Mouse (Mus musculus) mature B cell (primary cell): ENCODE results near the gene Art3.

Experiments
- in situ Hi-C: fragments of 300-500 bp; cut with MboI; formaldehyde crosslinking; loops from 2 replicates; pipeline ENCODE4 v1.14.3; 2019

Art3 gene

DNA sequence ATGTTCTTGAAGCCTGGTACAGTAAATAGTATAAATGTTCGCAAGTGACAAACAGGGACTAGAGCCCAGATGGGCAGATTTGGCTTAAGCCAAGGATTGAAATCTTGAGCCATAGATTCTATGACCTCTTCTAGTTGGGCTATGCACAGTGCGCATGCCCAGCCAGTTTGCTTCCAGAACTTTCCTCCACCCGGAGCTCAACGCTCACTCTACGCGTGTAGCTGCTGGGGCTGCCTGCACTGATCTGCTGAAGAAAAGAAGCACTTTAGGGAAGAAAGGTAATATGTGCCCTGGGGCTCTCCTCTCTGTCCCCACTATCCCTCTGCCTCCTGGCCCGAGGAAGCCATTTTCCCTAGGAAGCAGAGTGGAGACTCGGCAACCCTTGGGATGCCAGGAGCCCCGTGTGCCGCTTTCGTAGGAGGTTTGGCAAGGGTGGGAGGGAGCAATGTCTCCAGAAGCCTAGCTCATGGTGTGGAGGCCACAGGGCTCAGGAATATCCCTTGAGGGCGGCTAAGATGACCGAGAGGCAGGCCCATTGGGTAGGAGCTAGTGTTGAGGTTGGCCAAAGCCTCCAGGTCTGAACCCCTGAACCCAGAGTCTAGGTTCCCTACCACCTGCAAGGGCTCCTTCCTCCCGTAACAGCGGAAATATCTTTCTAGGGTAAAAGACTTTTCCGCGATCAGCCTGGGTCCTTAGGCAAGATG, at the start of gene Art3:
TSS of gene Art3 (plus strand) at position 193 of the 704 bp plus-strand sequence.
- in situ Hi-C loops = no loop called here

DNA sequence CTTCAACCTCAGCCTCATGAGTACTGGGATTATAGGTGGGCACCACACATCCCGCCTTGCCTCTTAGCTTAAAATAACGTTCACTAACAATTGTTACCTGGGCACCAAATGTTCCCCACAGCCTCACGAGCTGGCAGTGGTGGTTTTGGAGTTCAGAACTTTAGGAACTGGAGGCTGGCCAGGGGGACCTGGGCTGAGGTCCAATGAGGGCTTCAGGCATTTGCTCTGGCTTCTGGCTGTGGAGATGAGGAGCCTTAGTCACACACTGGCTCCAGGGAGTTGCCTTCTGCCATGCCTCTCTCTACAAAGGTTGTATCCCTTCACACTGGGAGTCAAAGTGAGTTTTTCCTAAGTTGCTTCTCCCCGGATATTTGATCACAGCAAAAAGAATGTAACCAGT, 49.1 kb upstream of the Art3 start:
- in situ Hi-C loops = no loop called here

DNA sequence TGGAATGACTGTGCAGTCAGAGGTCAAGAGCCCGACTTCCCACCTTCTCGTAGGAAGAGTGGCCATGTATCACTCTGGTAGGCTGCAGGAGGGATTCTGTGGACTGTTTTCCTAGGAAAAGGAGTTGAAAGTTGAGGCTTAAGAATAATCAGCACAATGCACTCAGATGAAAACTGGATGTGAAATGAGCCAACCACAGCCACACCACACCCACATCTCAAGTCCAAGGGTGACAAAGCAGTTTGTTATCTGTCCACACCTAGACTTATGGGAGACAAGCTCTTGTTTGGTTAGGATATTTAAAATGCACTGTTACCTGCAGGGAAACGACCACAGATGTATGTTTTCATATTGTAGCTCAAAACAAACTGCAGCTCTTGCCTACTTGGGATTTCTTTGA, 48.5 kb upstream of the Art3 start:
- in situ Hi-C loops = no loop called here

DNA sequence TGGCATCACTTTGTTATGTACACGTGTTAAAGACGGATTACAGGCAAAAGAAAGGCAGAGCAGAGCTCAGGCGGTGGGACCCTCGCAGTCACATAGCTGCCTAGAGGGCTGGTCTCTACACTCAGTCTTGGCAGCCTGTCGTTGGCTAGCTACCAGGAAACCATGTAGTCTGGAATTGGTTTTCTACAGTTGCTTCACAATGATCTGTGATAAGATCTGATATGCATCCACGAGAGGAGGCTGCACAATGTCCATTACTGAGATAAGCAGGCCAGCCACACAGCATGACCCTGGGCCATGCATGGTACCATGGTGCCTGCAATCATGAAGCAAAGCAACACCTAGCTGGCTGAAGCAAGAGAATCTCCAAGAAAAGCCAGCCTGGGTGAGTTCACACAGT, 43.8 kb upstream of the Art3 start:
- in situ Hi-C loops = no loop called here

DNA sequence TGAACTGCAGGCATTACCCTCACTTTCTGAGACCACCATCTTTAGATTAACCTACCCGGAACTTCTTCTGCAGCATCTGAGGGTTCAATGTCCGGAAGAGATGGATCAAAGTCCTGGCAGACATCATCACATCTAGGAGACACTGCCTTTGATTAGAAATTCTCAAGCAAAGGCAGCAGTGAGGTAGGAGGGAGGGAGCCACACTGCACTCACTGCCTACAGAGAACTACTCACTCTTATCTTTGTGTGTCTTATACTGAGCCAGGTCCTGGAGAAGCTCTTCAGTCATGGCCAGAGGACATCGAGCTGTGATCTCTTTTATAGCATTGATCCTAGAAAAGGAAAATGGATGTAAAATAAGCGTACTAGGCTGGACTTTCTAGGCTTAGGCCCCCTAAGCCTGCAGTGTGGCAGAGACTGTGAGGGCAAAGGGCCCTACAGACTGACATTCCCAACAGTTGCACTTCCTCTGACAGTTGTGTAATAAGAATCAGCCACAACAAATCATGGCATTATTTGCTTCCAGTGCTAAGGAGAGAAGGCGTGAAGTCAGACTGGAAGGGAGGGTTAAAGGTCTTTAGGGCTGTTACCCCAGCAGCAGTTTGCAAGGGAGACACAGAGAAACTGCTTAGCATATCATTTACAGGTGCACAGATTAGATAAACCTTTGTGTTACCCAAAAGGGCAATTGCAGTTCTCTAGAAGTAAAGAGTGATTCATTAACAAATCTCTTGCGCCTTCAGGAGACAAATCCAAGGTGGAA, 39.8 kb upstream of the Art3 start:
- in situ Hi-C loops = no loop called here

DNA sequence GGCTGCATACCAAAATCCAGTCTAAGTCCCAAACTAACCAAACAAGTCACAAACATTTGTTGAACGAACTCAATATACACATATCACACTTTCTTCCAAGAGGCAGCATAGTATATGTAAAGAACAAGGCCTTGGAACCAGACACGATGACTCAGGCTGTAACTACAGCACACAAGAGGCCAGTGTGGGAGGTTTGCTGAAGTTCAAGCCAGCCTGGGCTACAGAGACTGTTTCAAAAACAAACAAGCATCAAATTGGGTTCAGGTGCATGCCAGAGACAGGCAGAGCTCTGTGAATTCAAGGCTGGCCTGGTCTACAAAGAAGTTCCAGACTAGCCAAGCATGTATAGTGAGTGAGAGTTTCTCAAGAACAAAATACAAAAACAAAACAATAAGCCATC, 37.1 kb upstream of the Art3 start:
- in situ Hi-C loops = no loop called here

DNA sequence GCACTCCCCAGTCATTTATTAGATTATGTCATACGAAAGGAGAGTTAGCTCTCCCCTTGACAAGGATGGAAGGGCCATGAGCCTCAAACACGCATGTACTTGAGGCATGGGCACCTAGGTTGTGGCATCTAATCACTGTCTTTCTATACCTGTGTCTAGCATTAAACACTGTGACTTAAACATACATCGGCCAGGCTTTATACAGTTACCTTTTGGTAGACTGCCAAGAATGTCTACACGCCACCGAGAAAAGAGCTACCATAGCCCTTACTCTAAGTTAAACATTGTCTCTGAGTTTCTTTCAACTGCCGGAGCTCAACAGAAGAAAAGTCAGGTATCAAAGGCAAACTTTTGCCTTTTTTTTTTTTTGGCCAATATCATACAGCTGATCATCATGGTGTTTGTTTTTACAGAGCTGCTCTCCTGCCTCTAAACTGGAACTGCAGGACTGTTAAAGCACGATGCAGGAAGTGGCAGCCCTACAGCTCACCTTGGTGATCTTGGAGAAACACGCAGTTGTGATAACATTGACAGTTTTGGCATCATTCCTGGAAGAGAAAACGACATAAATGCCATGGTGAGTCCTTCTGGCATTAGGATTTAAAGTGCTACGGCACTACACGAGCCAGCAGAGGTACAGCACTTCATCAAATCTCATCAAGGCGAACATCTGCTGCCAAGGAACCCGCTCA, 29.3 kb upstream of the Art3 start:
- in situ Hi-C loops = no loop called here

DNA sequence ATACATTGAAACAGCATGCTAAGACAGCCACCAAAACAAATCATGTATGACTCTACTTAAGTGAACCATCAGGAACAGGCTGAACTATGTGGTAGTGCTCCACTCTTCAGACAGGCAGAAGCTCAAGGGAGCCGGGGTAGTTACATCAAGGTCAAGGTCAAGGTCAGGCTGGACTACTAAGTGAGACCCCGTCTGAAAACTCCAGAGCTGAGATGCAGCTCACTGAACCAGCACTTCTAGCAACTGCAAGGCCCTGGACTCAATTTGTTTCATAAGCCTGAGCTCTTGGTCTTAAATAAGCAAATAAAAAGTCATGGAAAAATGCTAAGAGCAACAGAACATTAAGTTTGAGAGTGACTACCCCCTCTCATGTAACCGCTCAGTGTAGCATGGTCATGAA, 27.3 kb upstream of the Art3 start:
- in situ Hi-C loops = no loop called here

DNA sequence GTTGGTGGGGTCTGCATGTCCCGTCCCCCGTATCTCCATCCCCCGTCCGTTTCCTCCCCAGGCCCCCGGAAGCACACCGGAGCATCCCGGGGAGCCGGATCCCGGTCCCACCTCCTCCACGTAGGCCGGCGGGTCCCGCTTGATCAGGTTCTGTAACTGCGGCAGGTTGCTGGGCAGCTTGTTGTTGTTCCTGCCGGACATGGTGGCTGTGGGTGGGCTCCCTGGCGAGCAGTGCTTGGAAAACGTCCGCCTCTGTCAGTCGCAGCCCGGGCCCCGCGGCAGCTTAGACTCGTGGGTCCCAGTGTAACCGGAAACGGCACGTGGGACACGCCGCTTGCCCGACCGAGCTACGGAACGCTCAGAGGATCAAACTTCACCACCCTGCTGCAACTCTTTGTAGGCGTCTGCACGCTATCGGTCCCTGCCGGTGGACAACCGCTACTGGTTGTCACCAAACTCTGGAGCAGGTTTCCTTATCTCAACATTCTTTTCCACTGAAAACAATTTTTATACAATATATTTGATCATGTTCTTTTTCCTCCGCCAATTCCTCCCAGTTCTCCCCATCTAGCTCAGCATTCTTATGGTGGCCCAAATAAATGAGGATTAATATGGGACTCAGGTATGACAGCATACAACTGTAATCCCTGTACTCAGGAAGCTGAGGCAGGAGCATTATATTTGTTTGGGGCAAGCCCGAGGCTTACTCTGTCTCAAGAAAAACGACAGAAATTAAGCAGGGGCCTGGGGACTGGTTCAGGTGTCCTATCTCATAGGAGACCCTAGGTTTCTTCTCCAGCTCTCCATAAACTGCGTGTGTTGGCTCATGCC, 21.7 kb upstream of the Art3 start, which contains the start of gene Sdad1:
TSS of gene Sdad1 (minus strand) at position 799 of the 831 bp plus-strand sequence.
- in situ Hi-C loops = no loop called here

DNA sequence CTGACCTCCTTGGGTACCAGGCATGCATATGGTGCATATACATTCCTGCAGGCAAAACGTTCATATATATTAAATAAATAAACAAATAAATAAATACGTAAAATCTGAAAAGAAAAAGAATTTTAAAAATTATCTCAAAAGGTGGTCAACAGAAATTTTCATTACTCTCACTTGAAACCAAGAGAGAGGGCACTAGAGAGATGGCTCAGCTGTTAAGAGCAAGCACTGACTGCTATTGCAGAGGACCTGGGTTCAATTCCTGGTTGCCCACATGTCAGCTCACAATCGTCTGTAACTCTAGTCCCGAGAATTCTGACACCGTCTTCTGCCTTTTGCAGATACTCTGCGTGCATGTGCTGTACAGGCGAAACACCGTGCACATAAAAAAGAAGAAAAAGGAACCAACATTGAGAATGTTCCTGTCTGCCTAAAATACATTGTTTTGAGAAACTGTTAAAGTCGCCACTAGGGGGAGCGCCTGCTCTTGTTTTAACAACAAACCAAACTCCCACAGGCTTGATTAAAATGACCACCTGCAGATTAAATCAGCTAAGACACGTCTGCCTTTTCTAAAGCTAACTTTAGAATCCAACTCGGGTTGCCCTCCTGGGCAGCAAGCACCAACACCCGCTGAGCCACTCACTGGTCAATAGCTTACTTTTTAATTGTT, 19.4 kb upstream of the Art3 start:
- in situ Hi-C loops = no loop called here

DNA sequence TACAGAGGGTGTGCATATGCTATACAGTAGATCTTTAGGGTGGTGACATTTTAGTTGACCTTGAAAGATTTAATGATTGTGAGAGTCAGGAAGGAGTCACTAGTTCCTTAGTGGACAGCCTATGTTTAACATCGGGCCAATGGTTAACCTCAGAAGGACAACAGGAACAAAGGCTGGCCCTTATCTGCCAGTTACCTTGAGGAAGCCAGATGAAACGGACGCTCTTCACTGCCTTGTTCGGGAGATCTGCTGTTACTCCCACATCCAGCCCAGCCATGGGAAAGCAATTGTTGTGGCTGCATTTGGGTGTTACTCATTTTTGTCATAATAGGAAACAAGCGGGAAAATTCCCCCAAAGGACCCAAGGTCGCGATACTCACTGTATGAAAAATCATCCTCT, 17.9 kb upstream of the Art3 start:
- in situ Hi-C loops = no loop called here

DNA sequence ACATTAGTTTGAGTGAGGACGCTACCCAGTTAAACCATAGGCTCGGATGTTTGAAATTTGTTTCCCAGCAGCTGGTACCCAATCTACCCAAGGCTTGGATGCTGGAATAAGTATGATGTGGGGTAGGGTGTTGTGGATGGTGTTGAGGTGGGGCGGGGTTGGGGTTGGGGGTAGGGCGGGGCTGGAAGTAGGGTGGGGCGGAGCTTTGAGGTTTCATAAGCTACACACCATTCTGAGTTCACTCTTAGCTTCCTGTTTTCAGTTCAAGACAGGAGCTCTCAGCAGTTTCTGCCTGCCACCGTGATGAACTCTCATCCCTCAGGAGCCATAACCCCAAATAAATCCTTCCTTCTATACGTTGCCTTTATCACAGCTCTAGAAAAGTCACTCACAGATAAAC, 13.5 kb upstream of the Art3 start:
- in situ Hi-C loops = loop anchor here (5.0 kb wide), 1 partner anchor 59 kb away; no protein-coding TSS in a partner anchor

DNA sequence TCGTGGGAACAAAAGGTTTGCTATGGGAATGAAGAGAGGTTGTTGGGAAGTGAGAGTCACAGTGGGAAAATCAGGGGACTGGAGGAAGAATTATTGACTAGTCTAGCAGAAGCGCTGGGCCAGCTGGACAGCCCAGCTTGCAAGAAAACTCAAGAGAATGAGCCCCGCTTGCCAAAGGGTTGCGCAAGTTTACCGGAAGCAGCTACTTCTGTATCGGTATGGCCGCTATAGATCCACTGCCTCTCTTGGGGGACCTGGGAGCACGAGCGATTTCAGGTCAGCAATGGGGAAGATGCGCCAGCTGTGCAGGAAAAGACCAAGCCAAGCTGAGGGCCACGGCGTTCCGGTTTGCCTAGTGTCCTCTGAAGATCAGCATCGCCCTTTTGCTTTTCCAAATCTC, 13.0 kb upstream of the Art3 start:
- in situ Hi-C loops = loop anchor here (5.0 kb wide), 1 partner anchor 59 kb away; no protein-coding TSS in a partner anchor

DNA sequence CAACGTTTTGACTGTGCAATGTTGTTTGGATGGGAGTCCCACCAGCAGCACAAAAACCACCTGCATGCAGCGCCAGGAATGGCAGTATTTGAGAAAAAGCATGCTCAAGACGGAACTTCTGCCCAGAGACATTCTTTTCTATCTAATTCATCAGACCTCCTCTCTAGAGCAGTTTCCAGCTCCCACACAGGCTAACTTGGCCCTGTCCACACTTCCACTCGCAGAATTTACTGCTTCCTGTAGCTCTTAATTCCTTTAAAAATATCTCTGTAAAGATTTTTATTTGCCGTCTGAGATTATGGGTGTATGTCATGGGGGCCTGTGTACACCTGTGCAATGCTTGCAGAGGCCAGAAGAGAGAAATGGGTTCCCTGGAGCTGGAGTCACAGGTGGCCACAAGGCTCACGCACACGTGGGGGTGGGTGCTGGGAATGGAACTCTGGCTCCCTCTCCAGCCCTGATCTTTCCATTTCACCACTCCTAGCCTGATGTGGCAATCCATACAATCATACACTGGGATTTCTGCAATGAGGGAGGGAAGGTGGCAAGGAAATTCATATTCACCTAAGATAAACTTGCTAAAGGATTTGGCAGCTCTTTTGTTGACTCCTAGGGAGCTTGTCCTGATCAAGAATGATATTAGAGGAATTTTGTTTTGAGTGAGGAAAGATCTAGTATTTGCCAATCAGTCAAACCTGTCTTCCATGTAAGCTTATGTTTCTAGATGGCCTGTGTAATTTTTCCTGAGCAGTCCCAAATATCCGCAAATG, 9.8 kb upstream of the Art3 start:
- in situ Hi-C loops = no loop called here

DNA sequence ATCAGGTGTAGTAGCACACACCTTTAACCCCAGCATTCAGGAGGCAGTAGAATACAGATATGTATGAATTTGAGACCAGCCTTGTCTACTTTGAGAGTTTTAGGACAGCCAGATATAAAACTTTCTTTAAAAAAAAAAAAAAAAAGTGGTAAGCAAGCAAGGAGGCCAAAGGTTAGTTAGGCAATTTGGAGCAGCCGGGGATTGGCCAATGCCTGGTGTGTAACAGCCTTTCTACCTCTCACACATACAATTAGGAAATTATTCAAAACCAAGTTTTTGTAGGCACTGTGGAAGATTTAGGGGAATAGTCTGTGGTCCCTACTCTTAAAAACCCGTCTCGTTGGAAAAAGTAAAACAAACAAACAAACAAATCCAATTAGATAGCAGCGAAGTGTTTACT, 9.0 kb upstream of the Art3 start:
- in situ Hi-C loops = no loop called here

DNA sequence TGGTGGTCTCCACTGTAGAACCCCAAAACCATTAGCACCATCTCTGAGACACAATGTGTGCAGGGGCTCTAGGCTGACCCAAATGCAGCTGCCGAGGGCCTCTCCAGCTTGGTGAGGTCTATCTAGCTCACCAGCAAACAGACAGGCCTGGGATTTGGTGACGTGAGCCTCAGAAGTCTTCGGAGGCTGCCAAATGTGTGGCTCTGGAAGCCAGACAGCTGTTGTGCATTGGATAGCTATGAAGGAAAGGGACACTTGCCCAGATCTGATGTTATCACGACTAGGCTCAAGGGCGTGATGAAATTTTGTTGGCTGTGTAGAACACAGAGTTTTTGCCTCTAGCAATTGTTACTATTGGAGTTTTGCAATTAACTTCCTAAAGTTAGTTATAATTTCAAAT, 8.4 kb upstream of the Art3 start:
- in situ Hi-C loops = no loop called here

DNA sequence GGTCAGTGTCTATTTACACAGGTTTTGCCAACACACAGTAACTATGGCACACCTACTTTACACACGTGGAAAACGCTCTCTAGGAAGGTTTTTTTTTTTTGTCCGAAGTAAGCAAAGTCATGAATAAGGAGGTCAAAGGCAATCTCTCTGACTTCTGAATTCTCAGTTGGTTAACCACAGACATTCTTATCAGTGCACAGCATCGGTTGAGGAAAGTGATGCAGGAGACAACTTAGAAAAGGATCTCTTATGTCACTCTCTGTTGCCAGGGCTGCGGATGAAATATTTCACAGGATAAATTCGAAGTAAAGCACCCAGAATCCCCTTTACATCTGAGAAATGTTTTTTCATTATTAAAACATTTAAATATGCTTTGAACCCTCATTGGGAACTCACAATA, 4.3 kb upstream of the Art3 start:
- in situ Hi-C loops = no loop called here

DNA sequence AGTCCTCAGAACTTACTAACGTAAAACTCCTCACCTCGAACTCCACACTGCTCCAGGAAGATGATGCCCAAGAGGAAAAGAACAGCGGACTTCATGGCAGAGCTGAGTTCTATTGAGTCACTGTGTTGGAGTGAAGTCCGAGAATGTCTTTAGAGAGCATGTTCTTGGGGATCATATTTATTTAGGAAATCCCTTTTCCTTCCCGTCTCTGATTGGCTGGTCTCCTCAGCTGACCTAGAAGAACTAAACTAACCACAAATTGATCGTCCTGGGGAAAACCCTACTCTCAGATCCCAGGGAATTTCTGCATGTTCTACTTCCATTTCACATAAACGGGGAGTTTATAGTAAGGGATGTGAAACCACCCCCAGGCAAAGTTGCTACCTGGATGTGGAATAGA, 3.7 kb upstream of the Art3 start, which contains the start of gene Cxcl9:
TSS of gene Cxcl9 (minus strand) at position 151 of the 400 bp plus-strand sequence.
- in situ Hi-C loops = no loop called here

DNA sequence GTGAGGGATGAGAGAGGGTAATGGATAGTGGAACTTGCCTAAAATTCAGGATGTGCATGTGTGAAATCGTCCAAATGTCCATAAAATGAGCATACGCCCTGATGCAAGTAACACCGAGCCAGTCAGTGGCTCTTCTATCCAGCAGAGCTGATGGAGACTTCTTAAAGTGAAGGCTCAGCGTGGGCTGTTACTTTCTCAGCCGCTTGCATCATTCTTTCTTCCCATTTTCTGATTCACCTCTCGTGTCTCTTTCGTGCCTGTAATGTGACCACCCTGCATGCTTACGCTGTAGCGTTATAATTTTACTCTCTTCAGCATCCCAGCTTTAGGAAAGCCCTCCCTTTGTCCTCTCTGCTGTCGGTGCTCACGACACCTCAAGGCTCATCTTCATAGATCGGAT, 505 bp upstream of the Art3 start:
- in situ Hi-C loops = no loop called here

DNA sequence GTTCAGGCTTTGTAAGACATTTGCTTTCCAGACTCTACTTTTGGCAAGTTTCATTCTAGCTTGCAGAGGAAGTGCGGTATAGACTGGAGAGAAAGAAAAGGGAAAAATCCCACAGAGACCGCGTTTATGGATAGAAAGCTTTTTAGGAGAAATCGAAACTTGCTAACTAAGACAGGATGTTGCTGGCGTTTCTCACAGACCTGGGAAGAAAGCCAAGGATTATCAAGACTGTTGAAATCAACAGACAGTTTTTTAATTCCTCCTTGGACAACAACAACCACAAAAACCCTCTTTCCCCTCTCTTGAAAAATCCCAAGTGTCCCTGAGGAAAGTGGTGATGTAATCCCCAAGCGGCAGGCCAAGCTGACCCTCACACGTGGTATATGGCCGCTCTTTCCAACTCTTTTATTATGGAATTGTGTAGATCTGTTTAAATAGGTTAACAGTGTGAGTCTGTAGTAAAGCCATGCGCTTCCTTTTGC, 773 bp downstream of the Art3 start:
- in situ Hi-C loops = no loop called here
